Mouse (Mus musculus): ENCODE data around the gene Ttc23.

GRCm38 (mm10) chr7:67634210-67634609 lies 13.0 kb upstream of the Ttc23 start:
- no peak for TF ChIP-seq CTCF (conservative IDR thresholded peaks at IDR 0.05; ENCODE audit: insufficient read depth, insufficient read length, low read depth, low read length)
- TF ChIP-seq POLR2A (IDR thresholded peaks at IDR 0.05; ENCODE audit: low read depth, low read length), result no peak
